Mouse (Mus musculus): ENCODE measurements around the gene Dus2.

Gene Dus2

GRCm38 (mm10) chr8:106075161-106075862, 84.2 kb downstream of the Dus2 start:
- DNase-seq (ENCODE audit: low spot score in 2 of 2), result no peak

- DNase-seq (ENCODE audit: low spot score in 2 of 2), result no peak
These were observed 84.7 kb downstream of the Dus2 start for GRCm38 (mm10) chr8:106075863-106076174.

GRCm38 (mm10) chr8:106076612-106077011, 85.5 kb downstream of the Dus2 start:
- no peak for DNase-seq (ENCODE audit: low spot score in 2 of 2)

- no peak for DNase-seq (ENCODE audit: low spot score in 2 of 2)
These were observed 86.4 kb downstream of the Dus2 start for GRCm38 (mm10) chr8:106077452-106078067.

- no peak for DNase-seq (ENCODE audit: low spot score in 2 of 2)
These were observed 111.2 kb downstream of the Dus2 start for GRCm38 (mm10) chr8:106102321-106102720.
